Mouse (Mus musculus): Measurements from ENCODE around the gene Gjb5. TPM values are rescaled to one million over a fixed set of nuclear protein-coding genes. Genes with fewer than 3 reads are reported as not detected.

The Gjb5 gene
- polyA plus RNA-seq, 1 experiment from 2014 or later = 1.6 TPM

DNA sequence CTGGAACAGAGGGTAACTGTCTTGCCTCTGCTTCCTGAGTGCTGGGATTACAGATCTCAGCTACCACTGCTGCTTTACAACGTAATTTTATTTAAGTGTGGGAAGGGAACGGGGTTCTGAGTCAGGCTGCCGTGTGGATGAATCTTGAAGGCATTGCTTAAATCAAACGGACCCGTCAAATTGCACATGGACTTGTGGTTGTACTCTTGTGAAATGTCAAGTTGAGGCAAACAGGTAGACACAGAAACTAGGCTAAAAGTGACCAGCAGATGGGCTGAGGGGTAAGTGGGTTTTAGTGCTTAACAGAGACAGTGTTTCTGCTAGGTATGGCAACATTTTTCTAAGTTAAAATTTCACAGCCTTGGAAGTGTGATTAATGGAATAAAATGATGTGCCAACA is 20.3 kb downstream of the Gjb5 start:
- no peak overlapping the region for H3K27ac ChIP-seq
- DNase-seq (ENCODE audit: low spot score) = no peak
- WGBS = 88% methylated on average over 5 of the region's 5 CpGs

DNA sequence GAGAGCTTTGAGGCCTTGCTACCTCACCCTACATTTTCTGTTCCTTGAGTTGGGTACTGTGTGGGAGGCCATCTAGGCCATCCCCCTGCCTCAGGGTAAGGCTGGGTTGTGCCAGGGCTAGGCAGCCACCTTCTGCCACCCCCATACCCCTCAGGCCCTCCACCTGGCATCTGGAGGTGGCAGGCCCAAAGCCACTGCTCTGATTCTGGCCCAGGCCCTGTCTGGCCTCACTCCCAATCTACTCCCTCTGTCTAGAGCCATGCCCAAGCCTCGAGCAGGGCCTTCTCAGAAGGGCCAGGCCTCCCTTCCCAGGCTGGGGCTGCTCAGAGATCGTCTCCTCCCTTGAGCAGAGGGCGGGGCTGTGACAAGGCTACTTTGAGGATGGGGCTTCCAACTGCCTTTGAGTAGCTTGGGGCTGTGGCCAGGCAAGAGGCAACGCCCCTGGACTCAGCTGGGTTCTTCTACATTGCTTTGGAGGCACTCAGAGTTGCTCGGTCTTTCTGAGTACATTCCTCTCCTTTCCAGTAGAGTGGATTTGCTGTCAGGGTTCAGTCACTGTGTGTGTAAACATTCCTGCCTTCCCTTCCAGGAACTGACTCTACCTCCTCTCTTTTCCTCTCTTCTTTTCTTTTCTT is 23.0 kb downstream of the Gjb5 start:
- DNase-seq (ENCODE audit: low spot score) = no peak
- H3K4me3 ChIP-seq = no peak overlapping the region
- no peaks in the 10 kb centered on the region for H3K36me3 ChIP-seq
- peaks cover 52% of the 10 kb centered on the region for H3K27me3 ChIP-seq (ENCODE audit: low read depth, poor library complexity, severe bottlenecking)
- no peaks in the 10 kb centered on the region for H3K9me3 ChIP-seq (replicated peaks)
- peaks cover 11% of the 10 kb centered on the region for H3K4me1 ChIP-seq
- H3K27ac ChIP-seq = no peak overlapping the region
- WGBS = 31% methylated on average over 5 of the region's 5 CpGs

More for the DNA sequence above, 20.3 kb downstream of the Gjb5 start:
- peaks cover 25% of the 10 kb centered on the region for H3K27me3 ChIP-seq (ENCODE audit: low read depth, poor library complexity, severe bottlenecking)
- H3K4me3 ChIP-seq = no peak overlapping the region
- H3K9me3 ChIP-seq (replicated peaks) = no peaks in the 10 kb centered on the region
- H3K36me3 ChIP-seq = no peaks in the 10 kb centered on the region
- H3K4me1 ChIP-seq = no peaks in the 10 kb centered on the region; the same call in 1 of the 2 replicates

- Histone ChIP-seq H3K36me3 (no peaks in the 10 kb centered on the region), H3K4me3 (peak overlapping the region; percentile 37; the same call in 1 of the 2 replicates), H3K9me3 (replicated peaks) (no peaks in the 10 kb centered on the region), H3K4me1 (peaks cover 23% of the 10 kb centered on the region), H3K27me3 (ENCODE audit: low read depth, poor library complexity, severe bottlenecking) (peaks cover 85% of the 10 kb centered on the region), H3K27ac (no peak overlapping the region)
- no peak for DNase-seq (ENCODE audit: low spot score)
- 13% methylated on average over 13 of the region's 13 CpGs for whole genome bisulfite sequencing
Observed at GRCm38 (mm10) chr4:127331171-127331570, 26.8 kb downstream of the Gjb5 start.

- DNase-seq (ENCODE audit: low spot score) = peak; percentile 40
- Histone ChIP-seq H3K4me1 (peaks cover 23% of the 10 kb centered on the region), H3K27ac (peak within 1 kb of the TSS; percentile 50; the same call in 1 of the 2 replicates), H3K4me3 (peak within 1 kb of the TSS; percentile 37), H3K27me3 (ENCODE audit: low read depth, poor library complexity, severe bottlenecking) (peaks cover 92% of the 10 kb centered on the region), H3K9me3 (replicated peaks) (no peaks in the 10 kb centered on the region), H3K36me3 (no peaks in the 10 kb centered on the region)
- WGBS = 3% methylated on average over 48 of the region's 49 CpGs
Observed at GRCm38 (mm10) chr4:127330181-127331100, 27.5 kb downstream of the Gjb5 start, which contains the start of gene Gjb3. Gjb3 (minus strand) TSS chr4:127330844.

- peak overlapping the region; percentile 37 for H3K4me3 ChIP-seq
- no peaks in the 10 kb centered on the region for H3K36me3 ChIP-seq
- WGBS = under 1% methylated on average over 13 of the region's 13 CpGs
- H3K27ac ChIP-seq = no peak overlapping the region; the same call in 1 of the 2 replicates
- peaks cover 95% of the 10 kb centered on the region for H3K27me3 ChIP-seq (ENCODE audit: low read depth, poor library complexity, severe bottlenecking)
- H3K9me3 ChIP-seq (replicated peaks) = no peaks in the 10 kb centered on the region
- DNase-seq (ENCODE audit: low spot score) = no peak
- H3K4me1 ChIP-seq = peaks cover 23% of the 10 kb centered on the region
Observed at GRCm38 (mm10) chr4:127329751-127330150, 28.2 kb downstream of the Gjb5 start.

DNA sequence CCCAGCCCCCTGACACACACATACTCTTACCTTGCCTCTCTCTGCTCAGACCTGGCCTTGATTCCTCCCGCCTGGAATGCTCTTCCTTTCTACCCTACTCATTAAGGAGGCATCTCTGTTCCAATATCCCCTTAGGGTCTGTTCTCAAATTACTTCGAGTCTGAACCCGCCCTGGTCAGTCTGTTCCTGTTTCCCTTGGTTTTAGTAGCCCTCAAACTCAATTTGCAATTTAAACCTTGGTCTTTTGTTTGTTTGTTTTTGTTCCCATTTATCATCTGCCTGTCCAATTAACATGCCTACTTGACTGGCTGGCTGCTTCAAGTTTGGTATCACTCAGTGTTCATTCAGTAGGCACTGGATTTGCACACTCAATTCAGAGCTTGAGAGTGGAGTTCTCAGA is 28.9 kb downstream of the Gjb5 start:
- DNase-seq (ENCODE audit: low spot score) = no peak
- H3K9me3 ChIP-seq (replicated peaks) = no peaks in the 10 kb centered on the region
- no peak overlapping the region for H3K27ac ChIP-seq
- peaks cover 88% of the 10 kb centered on the region for H3K27me3 ChIP-seq (ENCODE audit: low read depth, poor library complexity, severe bottlenecking)
- H3K36me3 ChIP-seq = no peaks in the 10 kb centered on the region
- peaks cover 25% of the 10 kb centered on the region for H3K4me1 ChIP-seq
- WGBS = 4% methylated on average over 3 of the region's 3 CpGs
- H3K4me3 ChIP-seq = no peak overlapping the region

DNA sequence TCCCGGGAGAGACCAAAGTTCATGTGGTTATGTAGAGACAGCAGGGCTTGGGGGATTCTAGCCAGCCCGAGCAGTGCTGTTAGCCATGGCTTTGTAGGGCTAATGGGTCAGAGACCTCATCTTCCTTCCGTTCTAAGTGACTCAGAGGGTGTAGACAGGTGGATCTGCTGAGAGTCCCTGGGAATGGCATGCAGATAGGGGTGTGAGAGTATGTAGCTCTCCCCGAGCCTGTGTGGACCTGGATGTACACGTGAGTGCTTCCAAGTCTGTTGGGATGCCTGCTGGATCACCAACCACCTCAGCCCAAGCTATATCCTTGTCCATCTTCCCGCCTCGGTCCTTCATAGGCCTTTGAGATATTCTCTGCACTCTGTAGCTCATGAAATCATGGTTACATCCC is 29.6 kb downstream of the Gjb5 start:
- Histone ChIP-seq H3K27ac (no peak overlapping the region), H3K4me3 (no peak overlapping the region), H3K4me1 (peaks cover 25% of the 10 kb centered on the region), H3K36me3 (no peaks in the 10 kb centered on the region), H3K9me3 (replicated peaks) (no peaks in the 10 kb centered on the region), H3K27me3 (ENCODE audit: low read depth, poor library complexity, severe bottlenecking) (peaks cover 81% of the 10 kb centered on the region)
- 66% methylated on average over 7 of the region's 7 CpGs for WGBS
- DNase-seq (ENCODE audit: low spot score) = no peak

DNA sequence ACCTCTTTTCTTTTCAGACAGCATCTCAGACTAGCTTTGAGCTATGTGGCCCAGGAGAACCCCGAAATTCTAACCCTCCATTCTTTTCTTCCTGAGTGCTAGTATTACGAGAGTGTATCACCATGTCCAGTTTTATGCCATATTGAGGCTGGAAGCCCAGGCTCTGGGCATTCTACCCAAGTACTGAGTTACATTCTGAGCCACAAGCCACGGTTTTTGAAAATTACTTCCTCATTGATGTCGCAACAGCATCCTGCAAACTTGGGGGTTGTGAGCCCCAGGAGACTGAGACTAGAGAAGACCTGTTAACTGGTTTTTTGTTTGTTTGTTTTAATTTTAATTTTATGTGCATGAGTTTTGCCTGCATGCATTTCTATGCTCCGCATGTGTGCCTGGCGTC is 30.2 kb downstream of the Gjb5 start:
- Histone ChIP-seq H3K4me3 (no peak overlapping the region), H3K27me3 (ENCODE audit: low read depth, poor library complexity, severe bottlenecking) (peaks cover 75% of the 10 kb centered on the region)
- 77% methylated on average over 6 of the region's 6 CpGs for WGBS

GRCm38 (mm10) chr4:127327258-127327657 is 30.7 kb downstream of the Gjb5 start:
- H3K27me3 ChIP-seq (ENCODE audit: low read depth, poor library complexity, severe bottlenecking) = peaks cover 70% of the 10 kb centered on the region
- no peak for DNase-seq (ENCODE audit: low spot score)
- H3K36me3 ChIP-seq = no peaks in the 10 kb centered on the region
- H3K27ac ChIP-seq = no peak overlapping the region
- 66% methylated on average over 7 of the region's 7 CpGs for WGBS
- no peaks in the 10 kb centered on the region for H3K9me3 ChIP-seq (replicated peaks)
- H3K4me3 ChIP-seq = no peak overlapping the region
- H3K4me1 ChIP-seq = peaks cover 25% of the 10 kb centered on the region

More for the DNA sequence above, 30.2 kb downstream of the Gjb5 start:
- no peaks in the 10 kb centered on the region for H3K36me3 ChIP-seq
- H3K27ac ChIP-seq = no peak overlapping the region
- peaks cover 25% of the 10 kb centered on the region for H3K4me1 ChIP-seq
- DNase-seq (ENCODE audit: low spot score) = no peak
- no peaks in the 10 kb centered on the region for H3K9me3 ChIP-seq (replicated peaks)

DNA sequence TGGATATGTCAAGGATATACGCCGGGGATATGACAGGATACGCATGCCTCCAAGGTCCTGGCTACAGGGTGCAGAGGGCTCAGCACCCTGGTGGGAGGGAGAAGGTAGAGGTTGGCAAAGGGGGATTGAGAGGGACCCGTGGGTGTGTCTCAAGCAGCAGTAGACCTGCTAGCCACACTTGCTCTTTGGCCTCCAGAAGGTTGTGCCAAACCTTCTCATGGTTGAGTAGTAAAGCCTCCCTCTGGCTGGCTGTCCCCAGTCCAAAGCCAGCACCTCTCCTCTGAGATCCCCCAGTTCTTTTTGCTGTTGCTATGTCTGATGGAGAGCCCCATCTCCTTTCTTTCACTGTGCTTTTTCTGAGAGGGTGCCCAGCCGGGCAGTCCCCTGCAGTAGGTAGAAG is 32.7 kb downstream of the Gjb5 start:
- H3K27me3 ChIP-seq (ENCODE audit: low read depth, poor library complexity, severe bottlenecking) = peaks cover 50% of the 10 kb centered on the region
- WGBS = 85% methylated on average over 5 of the region's 5 CpGs

DNA sequence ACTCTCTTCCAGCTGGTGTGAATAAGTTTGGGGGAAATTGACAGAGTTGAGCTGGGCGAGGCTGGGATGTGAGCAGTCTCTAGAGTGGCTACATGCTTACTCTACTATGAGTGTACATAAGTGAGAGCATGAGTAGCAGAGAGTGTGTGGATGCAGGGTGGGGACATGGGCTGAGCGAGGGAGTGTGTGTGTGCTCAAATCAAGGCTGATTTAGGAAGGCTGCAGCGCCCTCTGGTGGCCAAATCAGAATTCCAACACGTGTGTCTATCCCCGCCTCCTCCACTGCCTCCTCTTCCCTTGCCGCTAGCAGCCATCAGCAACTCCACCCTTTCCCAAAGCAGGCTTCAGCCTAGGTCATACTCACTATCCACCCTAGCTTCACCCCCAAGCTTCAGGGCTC is 33.2 kb downstream of the Gjb5 start:
- WGBS = 9% methylated on average over 6 of the region's 6 CpGs
- H3K9me3 ChIP-seq (replicated peaks) = no peaks in the 10 kb centered on the region
- no peaks in the 10 kb centered on the region for H3K36me3 ChIP-seq
- H3K27me3 ChIP-seq (ENCODE audit: low read depth, poor library complexity, severe bottlenecking) = peaks cover 45% of the 10 kb centered on the region
- DNase-seq (ENCODE audit: low spot score) = peak; percentile 92
- no peak overlapping the region for H3K4me3 ChIP-seq
- no peak overlapping the region for H3K27ac ChIP-seq
- H3K4me1 ChIP-seq = peaks cover 12% of the 10 kb centered on the region

More for the DNA sequence above, 32.7 kb downstream of the Gjb5 start:
- Histone ChIP-seq H3K4me3 (no peak overlapping the region), H3K9me3 (replicated peaks) (no peaks in the 10 kb centered on the region), H3K27ac (no peak overlapping the region), H3K4me1 (peaks cover 17% of the 10 kb centered on the region), H3K36me3 (no peaks in the 10 kb centered on the region)
- DNase-seq (ENCODE audit: low spot score) = no peak

GRCm38 (mm10) chr4:127324296-127324695 is 33.7 kb downstream of the Gjb5 start:
- Histone ChIP-seq H3K27me3 (ENCODE audit: low read depth, poor library complexity, severe bottlenecking) (peaks cover 40% of the 10 kb centered on the region), H3K4me1 (peaks cover 7% of the 10 kb centered on the region), H3K27ac (no peak overlapping the region), H3K9me3 (replicated peaks) (no peaks in the 10 kb centered on the region), H3K4me3 (no peak overlapping the region), H3K36me3 (no peaks in the 10 kb centered on the region)
- WGBS = 75% methylated on average over 10 of the region's 10 CpGs
- DNase-seq (ENCODE audit: low spot score) = no peak

DNA sequence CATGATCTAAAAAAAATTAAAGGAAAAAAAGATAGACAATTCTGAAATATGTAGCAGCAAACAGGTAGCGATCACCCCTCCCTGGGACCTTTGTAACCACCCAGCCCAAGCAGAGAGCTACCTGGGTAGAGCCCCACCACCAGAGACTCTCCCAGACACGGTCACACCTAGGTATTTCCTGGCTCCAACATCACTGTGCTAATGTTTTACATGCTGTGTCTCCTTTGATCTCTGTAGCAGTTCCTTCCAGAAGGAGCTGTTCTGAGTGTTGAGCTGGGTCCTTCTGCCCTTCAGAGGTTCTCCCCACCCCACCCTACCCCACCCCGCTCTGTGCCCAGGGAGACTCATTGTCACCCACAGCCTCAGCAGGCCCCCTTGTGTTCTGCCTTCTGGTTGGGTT is 34.3 kb downstream of the Gjb5 start:
- Histone ChIP-seq H3K4me3 (no peak overlapping the region), H3K27ac (no peak overlapping the region), H3K27me3 (ENCODE audit: low read depth, poor library complexity, severe bottlenecking) (peaks cover 34% of the 10 kb centered on the region), H3K4me1 (0 out of 2 replicates have a peak, but pooled peaks cover 2% of the 10 kb centered on the region), H3K36me3 (no peaks in the 10 kb centered on the region), H3K9me3 (replicated peaks) (no peaks in the 10 kb centered on the region)
- WGBS = 68% methylated on average over 3 of the region's 3 CpGs
- DNase-seq (ENCODE audit: low spot score) = no peak
